15 mouse cellular contexts compared by ENCODE assay signal in genomic region chr3:103682473-103682872, GRCm38 (mm10). TPM values are rescaled to one million over a fixed set of nuclear protein-coding genes. Genes with fewer than 3 reads are reported as not detected.
DNase-seq lines count a peak whose midpoint lies in the region; ATAC-seq and TF ChIP-seq lines count a peak whose summit lies in the region.
"Had no signal": no experiment of that assay in that cellular context is flagged by ENCODE, and none has a peak within 500 bp of the region (broad histone marks: within the 10 kb centered on the region; RNA-seq: fewer than 3 reads in every experiment).

No protein-coding gene starts in this region.

- no peak overlapping the region for H3K27ac ChIP-seq in kidney, postnatal 0 days
- no peak overlapping the region for H3K27ac ChIP-seq in CH12.LX (ENCODE audit: insufficient read depth, low read depth)
- no peak overlapping the region for H3K27ac ChIP-seq in cerebellum, adult 2 months (ENCODE audit: insufficient read depth, low read length)
- H3K27ac ChIP-seq in heart, embryonic 11.5 days (ENCODE audit: low read depth, low read length): no peak overlapping the region
- H3K27ac ChIP-seq: liver, embryonic 14.5 days had no signal

- no peaks in the 10 kb centered on the region for H3K27me3 ChIP-seq in kidney, postnatal 0 days (ENCODE audit: insufficient read depth, low read length)
- no peaks in the 10 kb centered on the region for H3K27me3 ChIP-seq in CH12.LX (replicated peaks)
- no peaks in the 10 kb centered on the region for H3K27me3 ChIP-seq in cerebellum, adult 2 months (ENCODE audit: control insufficient read depth, insufficient read depth, low read length)
- peaks cover 4% of the 10 kb centered on the region; the same call in 1 of the 2 replicates for H3K27me3 ChIP-seq in heart, embryonic 11.5 days (ENCODE audit: control insufficient read depth, insufficient read depth, low read length)

- TF ChIP-seq EP300 in CH12.LX (IDR thresholded peaks at IDR 0.05; ENCODE audit: low read length): no peak

- peak; percentile 38 for DNase-seq in kidney, postnatal 0 days (ENCODE audit: low spot score)
- no peak for DNase-seq in kidney, adult 8-10 months
- DNase-seq in 3T3-L1 (ENCODE audit: low read depth, low spot score) (peak; percentile 81), CH12.LX (ENCODE audit: extremely low read depth) (peak; percentile 12)
- DNase-seq in adrenal gland, postnatal 25 days: peak; percentile 42
- DNase-seq in cerebellum, adult 2 months: no peak
- DNase-seq: cerebellum, postnatal 36 days; gastrocnemius, postnatal 14 days had no signal

- WGBS in kidney, postnatal 0 days: 27% methylated on average over 4 of the region's 4 CpGs
- WGBS in cerebellum, adult 2 months: 85% methylated on average over 4 of the region's 4 CpGs
- WGBS in heart, embryonic 11.5 days (ENCODE audit: insufficient replicate concordance): 52% methylated on average over 4 of the region's 4 CpGs

- ATAC-seq in kidney, postnatal 0 days (replicated peaks; ENCODE audit: low FRiP score, low read depth): peak; percentile 36; the same call in 1 of the 2 replicates
- ATAC-seq in heart, embryonic 11.5 days (replicated peaks; ENCODE audit: insufficient number of reproducible peaks, low FRiP score, low TSS enrichment): no peak

- no peak overlapping the region for H3K4me2 ChIP-seq in kidney, postnatal 0 days (ENCODE audit: low read length)
- H3K4me2 ChIP-seq in CH12.LX (ENCODE audit: insufficient read depth, low read depth, poor library complexity, severe bottlenecking): no peak overlapping the region
- H3K4me2 ChIP-seq in heart, embryonic 11.5 days: no peak overlapping the region

- dilution Hi-C loops in CH12.LX (cut with MboI; ENCODE audit: extremely low pct_ligation_motif_present, extremely low pct_unique_long_range_greater_than_20kb, low sequenced_read_pairs): no loop called here

- H3K36me3 ChIP-seq in kidney, postnatal 0 days (ENCODE audit: insufficient read depth, low read length): no peaks in the 10 kb centered on the region
- H3K36me3 ChIP-seq in CH12.LX (replicated peaks in 1 of 2; ENCODE audit: control insufficient read depth in 1 of 2, insufficient read depth in 1 of 2, low read length in 1 of 2): no peaks in the 10 kb centered on the region
- H3K36me3 ChIP-seq in heart, embryonic 11.5 days (ENCODE audit: control insufficient read depth, insufficient read depth, low read length): no peaks in the 10 kb centered on the region

- no peak for TF ChIP-seq POLR2A in CH12.LX (IDR thresholded peaks at IDR 0.05; ENCODE audit: low read depth, low read length)
- TF ChIP-seq POLR2A in cerebellum, adult 2 months (IDR thresholded peaks at IDR 0.05; ENCODE audit: borderline replicate concordance, insufficient read depth, low read length): no peak

- no peaks in the 10 kb centered on the region for H3K4me1 ChIP-seq in kidney, postnatal 0 days (replicated peaks; ENCODE audit: insufficient read depth, low read length)
- peaks cover 8 to 24% of the 10 kb centered on the region in 2 experiments for H3K4me1 ChIP-seq in CH12.LX (ENCODE audit: control insufficient read depth in 1 of 2, insufficient read depth in 2 of 2)
- no peaks in the 10 kb centered on the region for H3K4me1 ChIP-seq in cerebellum, adult 2 months (ENCODE audit: control insufficient read depth, insufficient read depth, low read length)
- H3K4me1 ChIP-seq in heart, embryonic 11.5 days (ENCODE audit: control insufficient read depth, insufficient read depth, low read length): 0 out of 2 replicates have a peak, but pooled peaks cover 2% of the 10 kb centered on the region

- in situ Hi-C loops in CH12.LX (cut with MboI; ENCODE audit: low pct_ligation_motif_present, low pct_unique_long_range_greater_than_20kb, low sequenced_read_pairs): no loop called here

- no peak overlapping the region for H3K9ac ChIP-seq in kidney, postnatal 0 days (ENCODE audit: low read depth, low read length)
- H3K9ac ChIP-seq in CH12.LX (ENCODE audit: insufficient read depth, low read depth): no peak overlapping the region
- H3K9ac ChIP-seq in heart, embryonic 11.5 days (ENCODE audit: low read depth, low read length): no peak overlapping the region
- H3K9ac ChIP-seq: liver, embryonic 14.5 days had no signal

- H3K4me3 ChIP-seq in kidney, postnatal 0 days (replicated peaks; ENCODE audit: low read depth, low read length): no peak overlapping the region
- no peak overlapping the region for H3K4me3 ChIP-seq in CH12.LX (replicated peaks in 1 of 3; ENCODE audit: low read depth in 2 of 3, low read length in 2 of 3, poor library complexity in 1 of 3)
- no peak overlapping the region for H3K4me3 ChIP-seq in cerebellum, adult 2 months (replicated peaks; ENCODE audit: insufficient read depth, low read depth, low read length)
- H3K4me3 ChIP-seq in heart, embryonic 11.5 days (ENCODE audit: low read depth, low read length): no peak overlapping the region
- H3K4me3 ChIP-seq: erythroblast, embryonic 14.5 days had no signal

- no peaks in the 10 kb centered on the region for H3K79me2 ChIP-seq in CH12.LX (replicated peaks; ENCODE audit: control insufficient read depth, extremely low read depth, insufficient read depth, poor library complexity, severe bottlenecking)

- no peaks in the 10 kb centered on the region for H3K9me3 ChIP-seq in kidney, postnatal 0 days (replicated peaks; ENCODE audit: low read length)
- H3K9me3 ChIP-seq in CH12.LX (replicated peaks; ENCODE audit: low read length): peaks cover 5% of the 10 kb centered on the region
- no peaks in the 10 kb centered on the region for H3K9me3 ChIP-seq in heart, embryonic 11.5 days (replicated peaks; ENCODE audit: control insufficient read depth, low read length)

- TF ChIP-seq RAD21 in CH12.LX (IDR thresholded peaks at IDR 0.05; ENCODE audit: low read depth, low read length): no peak

- no peak for TF ChIP-seq CTCF in kidney, postnatal 0 days (IDR thresholded peaks at IDR 0.05; ENCODE audit: low read depth)
- TF ChIP-seq CTCF in CH12.LX (conservative IDR thresholded peaks at IDR 0.05 in 1 of 2, IDR thresholded peaks at IDR 0.05 in 1 of 2; ENCODE audit: low read depth in 2 of 2, low read length in 2 of 2): no peak
- TF ChIP-seq CTCF in cerebellum, adult 2 months (IDR thresholded peaks at IDR 0.05; ENCODE audit: borderline replicate concordance, insufficient read depth, low read depth, low read length): no peak

TF ChIP-seq in CH12.LX, 34 proteins besides CTCF, POLR2A, EP300 and RAD21:
- TF ChIP-seq HCFC1 (IDR thresholded peaks at IDR 0.05; ENCODE audit: low read depth, low read length): no peak
- TF ChIP-seq MEF2A (IDR thresholded peaks at IDR 0.05; ENCODE audit: borderline replicate concordance, low read depth, low read length): no peak
- no peak for TF ChIP-seq TCF12 (IDR thresholded peaks at IDR 0.05; ENCODE audit: low read depth, low read length)
- no peak for TF ChIP-seq MXI1 (IDR thresholded peaks at IDR 0.05; ENCODE audit: low read depth, low read length)
- TF ChIP-seq NELFE (IDR thresholded peaks at IDR 0.05; ENCODE audit: low read depth, low read length): no peak
- no peak for TF ChIP-seq E2F4 (IDR thresholded peaks at IDR 0.05; ENCODE audit: insufficient replicate concordance, low read depth, low read length)
- TF ChIP-seq GABPA (IDR thresholded peaks at IDR 0.05; ENCODE audit: insufficient replicate concordance, low read depth, low read length): no peak
- no peak for TF ChIP-seq RCOR1 (conservative IDR thresholded peaks at IDR 0.05; ENCODE audit: low read depth, low read length)
- no peak for TF ChIP-seq MYC (IDR thresholded peaks at IDR 0.05; ENCODE audit: low read depth, low read length)
- no peak for TF ChIP-seq ETS1 (conservative IDR thresholded peaks at IDR 0.05; ENCODE audit: low read depth, low read length)
- no peak for TF ChIP-seq NRF1 (IDR thresholded peaks at IDR 0.05; ENCODE audit: low read depth, low read length)
- no peak for TF ChIP-seq MAX (IDR thresholded peaks at IDR 0.05; ENCODE audit: low read length)
- TF ChIP-seq JUN (IDR thresholded peaks at IDR 0.05; ENCODE audit: insufficient read depth, low read depth, low read length): no peak
- TF ChIP-seq ZC3H11A (IDR thresholded peaks at IDR 0.05; ENCODE audit: low read depth, low read length): no peak

RNA-seq across cellular contexts. Expression of gene Atg4a-ps, which starts 36.6 kb away (rescaled TPM):
- polyA plus RNA-seq in kidney, postnatal 0 days (2015; fragmentation: Nextera tagmentation; extraction: Ambion mirVana): 0.26 and 0.46 TPM in 2 replicates
- total RNA-seq in CH12.LX (2012; rRNA removed) (0.46 and 0.64 TPM in 2 replicates), CH12.LX (2014; rRNA removed) (5.7 and 6.6 TPM in 2 replicates)
- 2.1 and 4.0 TPM in 2 replicates for polyA plus RNA-seq in CH12.LX (2012; ENCODE audit: insufficient read length, low read depth)
- total RNA-seq in adrenal gland, postnatal 25 days (2021): 2.1 and 2.6 TPM in 2 replicates
- polyA plus RNA-seq in cerebellum, adult 2 months (2012; rRNA removed): 0.07 and 0.08 TPM in 2 replicates
- 0.09 and 0.13 TPM in 2 replicates for polyA plus RNA-seq in heart, embryonic 11.5 days (2014; fragmentation: Nextera tagmentation; extraction: Ambion mirVana)
- polyA plus RNA-seq: erythroblast, embryonic 14.5 days had no signal

RNA-seq across cellular contexts. Expression of gene Olfml3, which starts 55.3 kb away (rescaled TPM):
- 48.5 and 51.2 TPM in 2 replicates for polyA plus RNA-seq in kidney, postnatal 0 days (2015; fragmentation: Nextera tagmentation; extraction: Ambion mirVana)
- total RNA-seq in CH12.LX (2012; rRNA removed): 14.0 and 16.0 TPM in 2 replicates
- 18.3 and 19.7 TPM in 2 replicates for total RNA-seq in CH12.LX (2014; rRNA removed)
- polyA plus RNA-seq in CH12.LX (2012; ENCODE audit: insufficient read length, low read depth): 33.3 and 34.0 TPM in 2 replicates
- 6.9 and 9.0 TPM in 2 replicates for total RNA-seq in adrenal gland, postnatal 25 days (2021)
- 5.0 TPM in 2 replicates for polyA plus RNA-seq in cerebellum, adult 2 months (2012; rRNA removed)
- polyA plus RNA-seq in heart, embryonic 11.5 days (2014; fragmentation: Nextera tagmentation; extraction: Ambion mirVana): 21.8 and 22.4 TPM in 2 replicates

RNA-seq across cellular contexts. Expression of gene Gm10964, which starts 56.7 kb away (rescaled TPM):
- polyA plus RNA-seq in kidney, postnatal 0 days (2015; fragmentation: Nextera tagmentation; extraction: Ambion mirVana): not detected in 2 replicates
- total RNA-seq in CH12.LX (2012; rRNA removed): not detected in 2 replicates
- total RNA-seq in CH12.LX (2014; rRNA removed): not detected in 2 replicates
- polyA plus RNA-seq in CH12.LX (2012; ENCODE audit: insufficient read length, low read depth): not detected in 2 replicates
- not detected in 2 replicates for total RNA-seq in adrenal gland, postnatal 25 days (2021)
- not detected in 2 replicates for polyA plus RNA-seq in cerebellum, adult 2 months (2012; rRNA removed)
- polyA plus RNA-seq in heart, embryonic 11.5 days (2014; fragmentation: Nextera tagmentation; extraction: Ambion mirVana): not detected in 2 replicates
- total RNA-seq: gastrocnemius, postnatal 14 days; layer of hippocampus, postnatal 10 days had no signal
- polyA plus RNA-seq: erythroblast, embryonic 14.5 days; heart, embryonic 16.5 days; intestine, embryonic 14.5 days; liver, embryonic 14.5 days; stomach, embryonic 16.5 days had no signal

Comparison
In these comparisons a context has a peak if more than half of its experiments do, and no peak if none do; other contexts are left out.
1. DNase-seq: peak in kidney, postnatal 0 days (single experiment), 3T3-L1 (single experiment), CH12.LX (single experiment) and adrenal gland, postnatal 25 days (single experiment); none in kidney, adult 8-10 months (0 of 2) and cerebellum, adult 2 months (0 of 2).